Mouse (Mus musculus) cerebellum, adult 2 months (tissue): Measurements from ENCODE around the gene Sdk2. TPM values are rescaled to one million over a fixed set of nuclear protein-coding genes. Genes with fewer than 3 reads are reported as not detected.

ENCODE experiments used
- DNase-seq, 2 experiments: peaks; one replicate each; pipeline ENCODE4 v3.0.0; 2021
- H3K27ac ChIP-seq: fragments of 200-500 bp; 2 replicates; pipeline ENCODE4 v1.5.1; 2012; ENCODE audit warnings: low read length, control low read depth, inconsistent platforms; ENCODE audit not compliant: insufficient read depth
- H3K27me3 ChIP-seq: fragments of 200-500 bp; 2 replicates; pipeline ENCODE4 v1.6.1; 2012; ENCODE audit warnings: inconsistent platforms, mild to moderate bottlenecking, low read length, moderate library complexity; ENCODE audit not compliant: control insufficient read depth, insufficient read depth
- H3K4me1 ChIP-seq: fragments of 200-500 bp; 2 replicates; pipeline ENCODE4 v1.6.1; 2011; ENCODE audit warnings: low read length; ENCODE audit not compliant: control insufficient read depth, insufficient read depth
- H3K4me3 ChIP-seq: fragments of 200-500 bp; replicated peaks from 2 replicates; pipeline ENCODE3; 2011; ENCODE audit warnings: mild to moderate bottlenecking, low read depth, low read length, control low read depth; ENCODE audit not compliant: insufficient read depth
- CTCF ChIP-seq: fragments of 200-500 bp; IDR thresholded peaks from 2 replicates; pipeline ENCODE4 v1.5.1; 2011; ENCODE audit warnings: low read depth, mild to moderate bottlenecking, control low read depth, low read length, moderate library complexity, borderline replicate concordance; ENCODE audit not compliant: insufficient read depth
- POLR2A ChIP-seq: fragments of 200-500 bp; IDR thresholded peaks from 2 replicates; pipeline ENCODE4 v1.6.1; 2011; ENCODE audit warnings: low read length, control low read depth, borderline replicate concordance; ENCODE audit not compliant: insufficient read depth
- WGBS: fragments of 180-500 bp; shearing (Covaris S2); methylation state at CpG from one replicate; pipeline ENCODE4 v1.1.7; 2018; 5-methylcytosine and 5-hydroxymethylcytosine counted together
- polyA plus RNA-seq: library from polyadenylated mRNA; depleted of rRNA; stranded (reverse); fragments of >200 nt; gene quantifications from 2 replicates; pipeline ENCODE4 v1.2.3, GENCODE M21; 2012

The Sdk2 gene
- polyA plus RNA-seq, 1 experiment = 3.1 TPM

- TF ChIP-seq POLR2A = no peak
- TF ChIP-seq CTCF = no peak
- 6% methylated on average over 7 of the region's 7 CpGs for WGBS
- peak; percentile 23 to 66 for DNase-seq
- H3K27me3 ChIP-seq = no peaks in the 10 kb centered on the region
- peaks cover 19% of the 10 kb centered on the region for H3K4me1 ChIP-seq
- H3K4me3 ChIP-seq = no peak overlapping the region
- no peak overlapping the region for H3K27ac ChIP-seq
Observed at GRCm38 (mm10) chr11:114043530-114043929, 23.3 kb downstream of the Sdk2 start.

- no peaks in the 10 kb centered on the region for H3K27me3 ChIP-seq
- H3K4me1 ChIP-seq = peaks cover 19% of the 10 kb centered on the region
- no peak overlapping the region for H3K4me3 ChIP-seq
- no peak overlapping the region for H3K27ac ChIP-seq
- peak; percentile 33 to 62 for DNase-seq
- WGBS = 23% methylated on average over 10 of the region's 10 CpGs
- TF ChIP-seq POLR2A (no peak), CTCF (no peak)
Observed at GRCm38 (mm10) chr11:114040391-114041035, 26.3 kb downstream of the Sdk2 start.

GRCm38 (mm10) chr11:114038036-114038435 lies 28.8 kb downstream of the Sdk2 start:
- peak in 1 of 2 experiments; percentile 21 for DNase-seq
- H3K27me3 ChIP-seq = no peaks in the 10 kb centered on the region
- peaks cover 10% of the 10 kb centered on the region for H3K4me1 ChIP-seq
- TF ChIP-seq CTCF (no peak), POLR2A (no peak)
- H3K27ac ChIP-seq = no peak overlapping the region
- 76% methylated on average over 8 of the region's 8 CpGs for WGBS
- no peak overlapping the region for H3K4me3 ChIP-seq

- Histone ChIP-seq H3K4me3 (no peak overlapping the region), H3K4me1 (no peaks in the 10 kb centered on the region), H3K27ac (no peak overlapping the region), H3K27me3 (no peaks in the 10 kb centered on the region; the same call in 1 of the 2 replicates)
- TF ChIP-seq CTCF (no peak), POLR2A (no peak)
- WGBS = 32% methylated on average over 10 of the region's 10 CpGs
- no peak for DNase-seq
Observed at GRCm38 (mm10) chr11:114031491-114031890, 35.4 kb downstream of the Sdk2 start.

- DNase-seq = no peak
- 91% methylated on average over 7 of the region's 7 CpGs for WGBS
- H3K27me3 ChIP-seq = no peaks in the 10 kb centered on the region; the same call in 1 of the 2 replicates
- no peak overlapping the region for H3K4me3 ChIP-seq
- TF ChIP-seq CTCF (no peak), POLR2A (no peak)
- no peaks in the 10 kb centered on the region for H3K4me1 ChIP-seq
- no peak overlapping the region for H3K27ac ChIP-seq
Observed at GRCm38 (mm10) chr11:114030214-114030613, 36.6 kb downstream of the Sdk2 start.

- Histone ChIP-seq H3K4me3 (no peak overlapping the region), H3K27ac (no peak overlapping the region), H3K27me3 (no peaks in the 10 kb centered on the region; the same call in 1 of the 2 replicates), H3K4me1 (no peaks in the 10 kb centered on the region)
- TF ChIP-seq CTCF (no peak), POLR2A (no peak)
- WGBS = 85% methylated on average over 6 of the region's 6 CpGs
- no peak for DNase-seq
Observed at GRCm38 (mm10) chr11:114028512-114028911, 38.3 kb downstream of the Sdk2 start.

GRCm38 (mm10) chr11:114028021-114028420 lies 38.8 kb downstream of the Sdk2 start:
- no peak overlapping the region for H3K27ac ChIP-seq
- H3K4me3 ChIP-seq = no peak overlapping the region
- no peaks in the 10 kb centered on the region; the same call in 1 of the 2 replicates for H3K27me3 ChIP-seq
- no peaks in the 10 kb centered on the region for H3K4me1 ChIP-seq
- no peak for DNase-seq
- TF ChIP-seq CTCF (no peak), POLR2A (no peak)
- 80% methylated on average over 6 of the region's 6 CpGs for WGBS

- no peak overlapping the region for H3K27ac ChIP-seq
- no peak overlapping the region for H3K4me3 ChIP-seq
- H3K4me1 ChIP-seq = no peaks in the 10 kb centered on the region
- no peaks in the 10 kb centered on the region for H3K27me3 ChIP-seq
- TF ChIP-seq CTCF (no peak), POLR2A (no peak)
- DNase-seq = no peak
- 90% methylated on average over 2 of the region's 2 CpGs for WGBS
Observed at GRCm38 (mm10) chr11:114025056-114025455, 41.8 kb downstream of the Sdk2 start.
